Mouse (Mus musculus): ENCODE results near the gene Gm47985.
"Not testable (repeated sequence)": the region's sequence is repeated elsewhere in the genome, so short reads cannot be mapped to it uniquely, and the experiment has no call there.

Gene Gm47985

GRCm38 (mm10) chr1:151182266-151182665 is at the start of gene Gm47985:
Gm47985 (plus strand) TSS chr1:151182537.
- DNase-seq: not testable (repeated sequence)

GRCm38 (mm10) chr1:151132686-151133085 is 49.7 kb upstream of the Gm47985 start:
- DNase-seq: no peak

GRCm38 (mm10) chr1:151138388-151138787 is 43.9 kb upstream of the Gm47985 start:
- no peak for DNase-seq

- no peak for DNase-seq
Observed at GRCm38 (mm10) chr1:151140956-151141355, 41.4 kb upstream of the Gm47985 start.

GRCm38 (mm10) chr1:151144471-151145146 is 37.7 kb upstream of the Gm47985 start:
- DNase-seq: no peak

GRCm38 (mm10) chr1:151147801-151148200 is 34.5 kb upstream of the Gm47985 start:
- DNase-seq: no peak

GRCm38 (mm10) chr1:151150211-151150610 is 32.1 kb upstream of the Gm47985 start:
- DNase-seq: no peak

GRCm38 (mm10) chr1:151151089-151151488 is 31.2 kb upstream of the Gm47985 start:
- no peak for DNase-seq

GRCm38 (mm10) chr1:151153056-151153652 is 29.2 kb upstream of the Gm47985 start:
- DNase-seq: no peak

- not testable (repeated sequence) for DNase-seq
Observed at GRCm38 (mm10) chr1:151154131-151154530, 28.2 kb upstream of the Gm47985 start.

- DNase-seq: no peak
Observed at GRCm38 (mm10) chr1:151156129-151156528, 26.2 kb upstream of the Gm47985 start.

GRCm38 (mm10) chr1:151156777-151157632 is 25.3 kb upstream of the Gm47985 start:
- no peak for DNase-seq

- DNase-seq: no peak
Observed at GRCm38 (mm10) chr1:151157963-151158856, 24.1 kb upstream of the Gm47985 start.

- DNase-seq: no peak
Observed at GRCm38 (mm10) chr1:151158857-151159510, 23.4 kb upstream of the Gm47985 start.

GRCm38 (mm10) chr1:151166031-151166430 is 16.3 kb upstream of the Gm47985 start:
- DNase-seq: no peak

GRCm38 (mm10) chr1:151167297-151168047 is 14.9 kb upstream of the Gm47985 start:
- DNase-seq: no peak

GRCm38 (mm10) chr1:151168637-151169036 is 13.7 kb upstream of the Gm47985 start:
- DNase-seq: no peak

- DNase-seq: no peak
Observed at GRCm38 (mm10) chr1:151171572-151172461, 10.5 kb upstream of the Gm47985 start.

- no peak for DNase-seq
Observed at GRCm38 (mm10) chr1:151177030-151177936, 5.1 kb upstream of the Gm47985 start.

Measured in cerebellum, postnatal 36 days (tissue).